Mouse (Mus musculus) megakaryocyte progenitor cell, adult 5-6 weeks (primary cell): ENCODE measurements around the gene Nap1l1. TPM values are rescaled to one million over a fixed set of nuclear protein-coding genes. Genes with fewer than 3 reads are reported as not detected.
"Not testable (repeated sequence)": the region's sequence is repeated elsewhere in the genome, so short reads cannot be mapped to it uniquely, and the experiment has no call there.

ENCODE experiments used
- ATAC-seq: replicated peaks from 2 replicates; pipeline ENCODE4 v1.8.0; 2016; ENCODE audit warnings: mild to moderate bottlenecking, moderate TSS enrichment, inconsistent platforms; ENCODE audit not compliant: poor library complexity
- total RNA-seq, 2 experiments: library from RNA; stranded (forward) in 1 of 2; stranded (reverse) in 1 of 2; fragments of 157-497, 149-512 nt in 1 of 2; fragments of 200-1000 nt in 1 of 2; gene quantifications; 2 replicates each; pipeline versions ENCODE4 v1.2.3 to v1.2.4; 2015 to 2017

The Nap1l1 gene
- total RNA-seq (2015), result 651 and 679 TPM in 2 replicates
- 565 and 710 TPM in 2 replicates for total RNA-seq (2017)

DNA sequence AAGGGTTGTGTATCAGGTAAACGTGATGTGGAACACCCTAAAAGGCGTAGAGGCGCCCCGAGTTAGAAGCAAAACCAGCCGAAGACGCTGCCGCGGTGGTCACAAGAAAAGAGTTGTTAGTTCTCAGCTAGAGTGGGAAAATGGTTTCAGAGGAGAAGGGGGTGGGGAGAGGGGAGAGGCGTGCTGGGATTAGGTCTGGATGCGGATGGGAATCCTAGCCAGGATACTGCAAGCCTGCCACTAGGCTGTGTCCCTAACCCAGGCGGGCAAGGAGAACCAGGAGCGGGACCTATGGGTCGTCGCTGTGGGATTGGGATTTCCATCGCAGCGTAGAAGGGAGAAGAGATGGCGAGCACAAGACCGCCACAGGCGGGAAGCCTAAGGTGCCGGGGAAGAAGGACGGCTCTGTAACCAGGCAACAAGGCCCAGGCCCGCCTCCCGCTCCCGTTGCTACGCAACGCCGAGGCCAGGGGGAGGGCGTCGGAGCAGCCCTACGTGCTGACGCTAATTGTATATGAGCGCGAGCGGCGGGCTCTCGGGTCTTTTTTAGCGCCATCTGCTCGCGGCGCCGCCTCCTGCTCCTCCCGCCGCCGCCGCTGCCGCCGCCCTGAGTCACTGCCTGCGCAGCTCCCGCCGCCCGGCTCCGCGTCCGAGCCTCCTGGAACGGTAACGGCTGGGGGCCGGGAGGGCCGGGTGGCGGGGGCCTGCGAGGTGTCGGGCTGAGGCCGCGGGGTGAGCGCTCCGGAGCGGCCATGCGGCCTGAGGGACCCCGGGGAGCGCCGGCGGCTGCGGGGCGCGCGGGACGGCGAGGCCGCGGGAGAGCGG, at the start of gene Nap1l1:
Nap1l1 (plus strand) TSS at position 538 of the 825 bp plus-strand sequence.
- ATAC-seq, result peak; percentile 89

DNA sequence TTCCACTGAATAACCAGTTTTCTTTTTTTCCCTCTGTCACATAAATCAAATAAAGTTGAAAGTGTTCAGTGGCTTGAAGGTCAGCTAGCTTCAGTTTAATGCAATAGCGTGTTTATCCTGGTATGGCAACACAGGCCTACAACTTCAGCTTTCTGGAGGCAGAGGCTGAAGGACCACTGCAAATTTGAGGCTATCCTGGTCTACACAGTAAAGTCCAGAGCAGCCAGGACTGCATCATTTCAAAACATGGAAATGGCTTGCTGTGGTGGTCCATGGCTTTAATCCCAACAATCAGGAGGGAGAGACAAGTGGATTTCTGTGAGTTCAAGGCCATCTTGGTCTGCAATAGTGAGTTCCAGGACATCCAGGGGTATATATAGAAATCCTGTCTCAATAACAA, 46.5 kb upstream of the Nap1l1 start:
- ATAC-seq, result no peak

DNA sequence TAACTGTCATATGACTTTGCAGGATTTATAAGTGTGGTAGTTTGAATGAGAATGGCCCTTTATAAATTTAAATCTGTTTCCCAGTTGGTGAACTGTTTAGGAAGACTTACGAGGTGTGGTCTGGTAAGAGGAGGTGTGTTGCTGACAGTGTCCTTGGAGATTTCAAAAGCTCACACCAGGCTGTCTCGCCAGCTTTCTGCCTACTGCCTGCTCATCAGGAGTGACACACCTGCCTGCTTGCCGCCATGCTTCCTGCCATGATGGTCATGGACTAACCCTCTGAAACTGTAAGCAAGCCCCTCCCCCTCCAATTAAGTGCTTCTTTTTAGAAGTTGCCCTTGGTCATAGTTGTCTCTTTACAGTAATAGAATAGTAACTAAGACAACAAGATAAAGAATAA, 39.5 kb upstream of the Nap1l1 start:
- ATAC-seq, result no peak

DNA sequence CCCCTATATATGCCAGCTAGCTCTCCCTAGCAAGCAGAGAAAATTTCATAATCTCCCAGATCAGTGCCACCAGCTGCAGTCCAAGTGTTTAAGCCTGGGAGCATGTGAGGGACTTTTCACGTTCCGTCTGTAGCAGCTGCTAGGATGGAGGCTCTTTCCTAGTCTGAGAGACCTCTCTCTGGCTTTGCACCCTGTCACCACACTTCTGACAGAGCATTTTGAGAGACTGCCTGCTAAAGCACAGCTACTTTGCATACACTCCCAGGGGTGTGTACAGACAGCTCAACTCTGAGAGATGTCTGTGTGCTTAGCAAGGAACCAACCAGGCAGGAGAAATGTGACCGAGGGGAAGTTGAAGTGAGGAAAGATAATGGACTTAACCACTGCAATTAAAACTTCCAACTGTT, 32.0 kb upstream of the Nap1l1 start:
- ATAC-seq, result peak; percentile 80

DNA sequence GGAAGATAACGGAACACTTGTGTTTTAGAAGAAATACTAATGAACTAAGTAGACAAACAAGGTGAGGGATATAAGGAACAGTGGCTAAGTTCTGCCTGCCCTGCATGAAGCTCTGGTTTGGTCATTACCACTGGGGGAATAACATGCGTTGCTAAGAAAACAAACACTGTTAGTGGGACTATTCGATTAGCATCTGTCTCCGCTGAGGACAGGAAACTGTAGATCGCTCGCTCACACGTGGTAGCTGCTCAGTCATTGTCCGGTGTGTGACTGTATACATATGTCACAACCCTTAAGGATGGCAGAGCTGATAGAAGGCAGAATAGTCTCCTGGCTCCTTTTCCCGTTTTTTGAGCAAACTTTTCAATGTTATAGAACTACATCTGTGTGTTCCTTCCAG, 28.8 kb upstream of the Nap1l1 start:
- ATAC-seq, result peak; percentile 32; the same call in 1 of the 2 replicates

DNA sequence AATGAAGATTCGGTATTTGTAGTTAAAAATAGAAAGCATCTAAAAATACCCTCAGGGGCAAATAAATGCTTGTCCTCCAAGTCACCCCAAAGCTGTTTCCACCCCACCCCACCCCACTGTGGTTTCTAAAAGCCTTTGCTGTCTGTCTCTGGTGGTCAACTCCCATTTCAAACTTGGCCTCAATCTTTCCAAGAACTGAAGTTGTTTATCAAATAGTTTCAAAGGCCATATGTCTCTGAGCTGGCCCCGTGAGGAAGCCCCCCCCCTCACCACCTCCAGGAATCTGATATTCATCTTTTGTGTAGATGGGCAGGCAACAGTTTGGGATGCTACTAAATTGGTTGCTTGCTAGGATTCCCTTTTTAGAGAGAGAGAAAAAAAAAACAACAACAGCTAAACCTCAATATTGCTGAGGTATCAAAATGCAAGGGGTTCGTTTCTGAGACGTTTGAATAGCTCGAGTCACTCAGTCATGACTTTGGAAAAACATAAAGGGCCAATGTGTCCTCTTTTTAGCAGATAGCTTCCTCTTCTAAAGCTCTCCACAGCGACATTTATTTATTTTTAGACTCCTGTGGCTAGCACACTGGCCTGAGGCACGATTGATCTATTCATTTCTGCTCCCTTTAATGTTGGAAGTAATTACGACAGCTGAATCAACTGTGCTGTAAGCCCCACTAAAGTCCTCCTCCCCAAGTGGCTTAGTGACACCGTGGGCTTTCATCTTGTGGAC, 26.9 kb upstream of the Nap1l1 start:
- ATAC-seq, result peak; percentile 70

DNA sequence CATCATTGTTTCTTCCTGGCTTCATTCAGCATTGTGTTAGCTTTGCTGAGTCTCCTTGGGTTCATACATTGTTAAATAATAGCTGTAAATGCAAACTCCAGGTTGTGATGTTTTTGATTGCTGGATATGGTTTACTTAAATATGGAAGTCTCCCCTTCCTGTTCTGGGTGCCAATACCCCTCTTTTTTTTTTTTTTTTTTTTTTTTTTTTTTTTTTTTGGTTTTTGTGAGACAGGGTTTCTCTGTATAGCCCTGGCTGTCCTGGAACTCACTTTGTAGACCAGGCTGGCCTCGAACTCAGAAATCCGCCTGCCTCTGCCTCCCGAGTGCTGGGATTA, 26.4 kb upstream of the Nap1l1 start:
- ATAC-seq, result peak; percentile 2; the same call in 1 of the 2 replicates

DNA sequence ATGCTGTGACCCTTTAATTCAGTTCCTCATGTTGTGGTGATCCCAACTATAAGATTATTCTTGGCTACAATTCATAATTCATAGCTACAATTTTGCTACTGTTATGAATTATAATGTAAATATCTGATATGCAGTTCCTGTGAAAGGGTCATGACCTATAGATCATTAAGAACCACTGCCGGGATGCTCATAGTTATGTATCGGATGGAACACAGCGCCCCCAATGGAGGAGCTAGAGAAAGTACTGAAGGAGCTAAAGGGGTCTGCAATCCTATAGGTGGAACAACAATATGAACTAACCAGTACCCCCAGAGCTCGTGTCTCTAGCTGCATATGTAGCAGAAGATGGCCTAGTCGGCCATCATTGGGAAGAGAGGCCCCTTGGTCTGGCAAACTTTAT, 23.4 kb upstream of the Nap1l1 start:
- not testable (repeated sequence) for ATAC-seq

DNA sequence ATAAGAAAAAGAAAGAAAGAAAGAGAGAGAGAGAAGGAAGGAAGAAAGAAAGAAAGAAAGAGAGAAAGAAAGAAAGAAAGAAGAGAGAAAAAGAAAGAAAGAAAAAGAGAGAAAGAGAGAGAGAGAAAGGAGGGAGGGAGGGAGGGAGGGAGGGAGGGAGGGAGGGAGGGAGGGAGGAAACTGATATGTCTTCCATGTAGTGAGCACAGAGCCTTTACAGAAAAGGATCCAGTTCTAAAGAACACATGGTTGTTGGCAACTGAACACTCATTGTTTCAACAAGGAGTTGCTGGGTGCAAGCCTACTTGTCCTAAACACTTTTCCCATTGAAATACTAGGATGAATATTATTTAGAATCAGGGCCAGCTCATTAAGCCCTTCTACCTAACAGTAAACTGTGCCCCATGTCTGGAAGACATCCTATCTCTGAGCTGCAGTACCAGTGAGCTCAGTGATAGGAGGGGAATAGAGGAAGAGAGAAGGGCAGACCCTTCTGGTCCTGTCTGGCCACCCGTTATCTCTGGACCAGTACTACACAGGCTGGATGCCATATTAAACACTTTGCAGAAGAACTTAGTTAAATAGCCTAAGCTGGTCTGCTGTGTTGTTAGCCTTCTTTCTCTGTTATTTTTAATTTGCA, 21.2 kb upstream of the Nap1l1 start:
- peak; percentile 89 for ATAC-seq

DNA sequence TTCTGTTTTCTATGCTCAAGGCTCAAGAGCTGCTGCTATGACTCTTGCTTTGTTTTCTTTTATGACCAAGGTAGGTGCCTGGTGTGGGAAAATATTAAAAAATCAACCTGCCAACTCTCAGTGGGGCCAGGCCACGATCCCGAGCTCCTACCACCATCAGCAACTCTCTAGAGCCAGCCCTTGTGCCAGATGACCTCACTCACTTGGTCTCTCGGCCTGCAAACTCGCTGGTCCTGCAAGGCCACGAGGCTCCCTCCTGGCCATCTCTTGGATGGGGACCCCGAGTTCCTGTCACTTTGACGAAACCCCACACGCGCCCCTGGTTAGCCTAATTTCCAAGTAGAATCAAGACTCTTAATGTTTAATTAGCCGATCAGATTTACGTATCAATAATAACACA, 20.6 kb upstream of the Nap1l1 start:
- no peak for ATAC-seq

DNA sequence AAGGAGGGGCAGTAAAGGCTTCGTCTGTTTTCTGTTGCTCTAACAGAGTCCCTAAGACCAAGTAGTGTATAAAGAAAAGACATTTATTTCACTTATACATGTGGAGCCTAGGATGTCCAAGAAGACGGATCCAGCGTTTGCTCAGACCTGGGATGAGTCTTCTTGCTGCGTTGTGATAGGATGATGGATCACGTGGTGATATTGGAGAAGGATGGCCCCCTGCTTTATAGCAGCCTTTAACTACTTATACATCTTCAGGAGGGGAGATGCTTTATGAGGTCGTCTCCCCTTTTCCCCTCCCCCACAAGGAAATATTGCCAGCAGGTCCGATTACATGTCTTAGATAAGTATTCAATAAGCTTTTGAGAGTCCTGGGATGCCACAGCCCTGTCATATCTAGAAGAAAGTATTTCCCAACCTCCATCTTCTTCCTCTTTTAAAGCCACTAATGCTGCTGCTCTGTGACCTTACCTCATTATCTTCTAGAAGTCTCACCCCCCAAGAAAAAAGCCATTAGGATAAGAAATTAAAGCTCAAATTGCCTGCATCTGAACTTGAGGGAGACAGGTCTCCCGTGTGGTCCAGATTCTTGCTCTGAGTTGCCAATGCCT, 18.2 kb upstream of the Nap1l1 start:
- ATAC-seq, result peak; percentile 82

DNA sequence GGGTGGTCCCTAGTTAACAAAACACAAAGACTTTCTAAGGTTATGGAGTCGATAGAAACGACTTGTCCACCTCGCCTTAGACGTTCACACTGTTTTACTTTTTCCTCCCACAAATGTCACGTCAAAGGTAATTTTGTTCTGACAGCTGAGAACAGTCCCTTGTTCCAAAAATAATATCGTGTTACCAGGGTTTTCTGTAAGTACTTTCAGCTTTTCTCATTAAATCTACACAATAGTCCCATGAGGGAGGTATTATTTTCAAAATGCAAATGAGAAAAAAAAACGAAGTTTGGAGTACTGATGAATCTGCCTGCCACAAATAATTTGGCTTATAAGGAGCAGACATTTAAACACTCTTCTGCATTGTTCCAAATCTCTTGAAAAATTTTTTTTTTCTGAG, 14.9 kb upstream of the Nap1l1 start:
- ATAC-seq, result no peak

DNA sequence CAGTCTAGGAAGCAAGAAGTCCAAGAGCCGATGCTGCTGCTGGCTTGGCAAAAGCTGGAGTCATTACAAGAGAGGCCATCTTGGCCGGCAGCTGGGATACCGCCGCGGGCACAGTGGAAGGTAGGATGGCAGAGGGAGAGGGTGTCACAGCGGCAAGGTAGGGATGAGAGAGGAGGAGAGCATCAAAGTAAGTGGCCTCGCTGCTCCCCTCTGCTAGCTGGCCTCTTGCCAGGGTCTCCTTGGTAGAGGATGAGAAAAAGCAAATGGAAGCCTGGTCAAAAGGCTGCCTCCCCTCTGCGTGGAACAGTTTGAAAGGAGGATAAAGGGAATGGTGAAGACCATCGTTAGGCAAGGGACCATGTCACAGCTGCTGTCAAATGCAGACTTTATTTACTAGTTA, 14.0 kb upstream of the Nap1l1 start:
- no peak for ATAC-seq

DNA sequence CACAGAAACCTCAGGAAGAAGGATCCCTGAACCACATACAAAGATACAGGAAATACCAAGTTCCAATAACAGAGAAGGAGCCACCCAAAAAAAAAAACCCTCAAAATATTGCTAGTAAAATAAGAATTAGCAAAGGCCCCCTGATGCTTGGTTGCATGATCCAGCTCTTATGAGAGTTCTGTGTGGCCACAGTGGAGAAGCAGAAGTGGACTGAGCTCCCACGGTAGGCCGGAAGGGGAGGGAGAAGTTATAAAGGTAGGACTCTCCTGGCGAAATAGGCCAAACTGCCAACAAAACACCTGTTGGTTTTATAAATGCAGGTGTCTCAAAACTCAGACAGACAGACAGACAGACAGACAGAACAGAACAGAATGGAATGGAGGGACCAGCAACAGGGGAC, 13.1 kb upstream of the Nap1l1 start:
- ATAC-seq, result peak; percentile 54; the same call in 1 of the 2 replicates

DNA sequence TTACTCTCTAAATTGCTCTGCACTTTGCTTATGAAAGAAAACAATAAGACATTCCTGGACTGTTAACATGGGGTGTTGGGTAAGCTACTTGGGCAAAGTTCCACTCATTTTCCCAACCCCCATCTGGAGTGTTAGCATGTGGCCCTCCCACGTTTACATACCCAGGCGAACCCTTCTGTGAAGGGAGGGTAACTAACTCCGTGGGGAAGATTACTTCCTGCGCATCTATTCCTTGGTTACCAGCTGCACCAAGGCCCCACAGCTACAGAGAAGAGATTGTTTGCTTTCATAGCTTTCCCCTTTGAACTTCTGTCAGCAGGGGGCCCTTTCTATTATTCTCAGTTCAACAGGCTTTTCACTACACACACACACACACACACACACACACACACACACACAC, 12.6 kb upstream of the Nap1l1 start:
- no peak for ATAC-seq

DNA sequence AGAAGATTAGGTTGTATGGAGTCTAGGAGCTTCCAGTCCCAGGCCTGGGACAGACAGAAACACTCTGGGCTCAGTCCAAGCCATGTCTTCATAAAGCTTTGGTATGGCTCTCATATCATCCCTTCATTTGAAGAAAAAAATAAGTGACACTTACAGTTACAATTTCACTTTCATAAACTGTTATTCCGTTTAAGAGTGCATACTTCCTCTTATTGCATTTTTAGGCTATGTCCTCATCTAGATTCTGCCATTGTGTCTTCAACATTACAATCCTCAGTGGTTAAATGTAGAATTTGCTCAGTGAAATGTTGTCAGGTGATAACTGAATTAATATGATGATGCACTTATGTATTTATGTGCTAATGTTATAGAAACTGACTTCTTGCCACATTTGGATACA, 8.2 kb upstream of the Nap1l1 start:
- peak; percentile 76 for ATAC-seq

DNA sequence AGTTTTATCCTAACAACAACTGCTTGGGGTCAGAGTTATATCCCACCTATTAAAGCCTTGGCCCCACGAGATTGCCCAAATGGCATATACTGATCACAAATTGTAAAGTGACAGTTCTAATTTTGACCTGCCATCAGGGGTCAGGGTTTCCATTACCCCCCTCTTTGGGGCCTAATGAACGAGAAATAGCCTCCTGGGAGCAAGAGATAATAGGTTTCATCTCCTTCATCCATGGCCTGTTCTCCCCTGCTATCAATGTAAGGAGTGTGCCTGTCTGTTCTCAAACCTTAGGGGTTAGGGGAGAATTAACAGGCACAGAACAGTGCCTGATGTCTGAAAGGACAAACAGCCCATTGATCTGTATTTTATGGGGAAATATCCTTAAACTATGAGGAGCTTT, 7.6 kb upstream of the Nap1l1 start:
- no peak for ATAC-seq

DNA sequence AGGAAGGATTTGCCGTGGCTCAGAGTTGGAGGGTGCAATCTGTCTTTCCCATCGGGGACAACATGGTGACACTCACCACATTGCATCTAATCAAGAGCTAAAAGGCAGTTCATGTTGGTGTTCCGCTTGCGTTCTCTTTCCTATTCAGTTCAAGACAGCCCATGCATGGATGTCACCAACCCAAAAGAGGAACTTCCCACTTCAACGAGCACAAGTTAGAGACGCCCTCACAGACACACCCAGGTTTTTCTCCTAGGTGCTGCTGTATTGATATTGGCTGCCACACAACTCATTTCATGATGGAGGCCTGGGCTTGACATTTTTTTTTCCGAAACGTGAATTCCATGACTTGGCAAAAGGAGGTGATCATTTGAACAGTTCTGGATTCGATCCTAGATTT, 1.9 kb upstream of the Nap1l1 start:
- ATAC-seq, result peak; percentile 54

DNA sequence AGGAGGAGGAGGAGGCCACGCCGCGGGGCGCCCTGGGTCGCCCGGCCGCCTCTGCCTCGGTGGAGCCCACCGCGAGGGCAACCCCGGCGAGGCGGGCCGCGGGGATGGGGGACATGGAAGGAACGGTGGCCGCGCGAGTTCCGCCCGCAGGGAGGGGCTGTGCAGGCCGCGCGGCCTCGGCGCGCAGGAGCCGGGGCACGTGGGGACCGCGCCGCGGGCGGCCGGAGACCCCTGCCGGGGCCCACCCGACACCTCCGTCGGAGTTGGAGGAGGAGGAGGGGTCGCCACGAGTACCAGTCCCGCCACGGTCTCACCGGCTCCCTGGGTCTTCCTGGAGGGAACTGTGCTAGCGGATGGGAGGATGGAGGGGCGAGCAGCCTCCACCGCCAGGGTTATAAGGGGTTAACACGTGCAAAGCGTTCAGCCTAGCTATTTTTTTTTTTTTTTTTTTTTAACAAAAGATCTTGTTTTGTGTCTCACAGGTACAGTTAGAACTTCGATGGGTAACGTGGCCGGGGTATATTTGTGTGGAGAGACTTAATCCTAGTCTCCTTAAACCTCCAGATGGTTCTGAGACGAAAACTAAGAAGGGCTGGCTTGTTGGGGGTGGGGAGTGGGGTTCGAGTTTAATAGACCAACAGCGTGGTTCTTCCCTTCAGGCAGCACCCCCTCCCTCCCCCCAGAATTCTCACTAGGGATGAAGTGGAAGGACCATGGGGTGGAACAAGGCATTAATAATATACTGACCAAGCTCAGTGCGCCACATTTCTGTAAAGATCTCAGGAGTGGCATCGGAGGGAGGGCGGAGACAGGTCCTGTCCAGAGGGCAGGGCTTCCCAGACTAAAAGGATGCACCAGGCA, 718 bp downstream of the Nap1l1 start:
- ATAC-seq, result peak; percentile 21

DNA sequence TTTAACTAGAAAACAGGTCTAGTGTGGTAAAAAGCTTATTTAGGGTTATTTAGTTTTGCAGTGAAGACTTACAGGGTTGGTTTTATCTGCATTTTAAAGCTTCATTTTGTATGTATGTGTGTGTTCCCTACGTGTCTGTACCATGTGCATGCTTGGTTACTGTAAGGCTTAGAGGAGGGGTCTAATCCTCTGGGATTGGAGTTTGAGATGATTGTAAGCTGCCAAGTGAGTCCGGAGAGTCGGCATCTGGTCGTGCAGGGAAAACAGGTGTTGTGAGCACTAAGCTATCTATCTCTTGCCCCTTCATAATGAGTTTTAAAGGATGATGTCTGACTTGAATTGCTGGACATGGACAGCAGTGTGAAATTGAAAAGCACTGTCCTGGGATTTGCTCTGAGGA, 3.3 kb downstream of the Nap1l1 start:
- ATAC-seq, result no peak
